Mouse (Mus musculus): ENCODE measurements around the gene Rbm28.

Gene Rbm28

GRCm38 (mm10) chr6:29137441-29137840 lies 27.4 kb downstream of the Rbm28 start:
- no peak for DNase-seq

GRCm38 (mm10) chr6:29133100-29133499 lies 31.7 kb downstream of the Rbm28 start:
- DNase-seq, result no peak

- DNase-seq, result no peak
Measured at GRCm38 (mm10) chr6:29126878-29127426, 37.9 kb downstream of the Rbm28 start.

- DNase-seq, result no peak
Measured at GRCm38 (mm10) chr6:29119990-29120389, 44.8 kb downstream of the Rbm28 start.

GRCm38 (mm10) chr6:29118963-29119362 lies 45.8 kb downstream of the Rbm28 start:
- no peak for DNase-seq

- no peak for DNase-seq
Measured at GRCm38 (mm10) chr6:29118231-29118630, 46.6 kb downstream of the Rbm28 start.

GRCm38 (mm10) chr6:29117417-29118104 lies 47.2 kb downstream of the Rbm28 start:
- no peak for DNase-seq

GRCm38 (mm10) chr6:29115756-29116155 lies 49.0 kb downstream of the Rbm28 start:
- DNase-seq, result no peak

- no peak for DNase-seq
Measured at GRCm38 (mm10) chr6:29111501-29111900, 53.3 kb downstream of the Rbm28 start.

GRCm38 (mm10) chr6:29108376-29108775 lies 56.4 kb downstream of the Rbm28 start:
- DNase-seq, result no peak

GRCm38 (mm10) chr6:29101248-29101864 lies 63.5 kb downstream of the Rbm28 start:
- no peak for DNase-seq

- DNase-seq, result no peak
Measured at GRCm38 (mm10) chr6:29100423-29100822, 64.4 kb downstream of the Rbm28 start.

GRCm38 (mm10) chr6:29099536-29100170 lies 65.2 kb downstream of the Rbm28 start:
- no peak for DNase-seq

GRCm38 (mm10) chr6:29092904-29093303 lies 71.9 kb downstream of the Rbm28 start:
- DNase-seq, result no peak

- no peak for DNase-seq
Measured at GRCm38 (mm10) chr6:29092234-29092633, 72.6 kb downstream of the Rbm28 start.

- no peak for DNase-seq
Measured at GRCm38 (mm10) chr6:29087921-29088709, 76.7 kb downstream of the Rbm28 start.

GRCm38 (mm10) chr6:29084401-29084800 lies 80.4 kb downstream of the Rbm28 start:
- DNase-seq, result no peak

GRCm38 (mm10) chr6:29082776-29083354 lies 81.9 kb downstream of the Rbm28 start:
- no peak for DNase-seq

- DNase-seq, result no peak
Measured at GRCm38 (mm10) chr6:29081826-29082363, 82.9 kb downstream of the Rbm28 start.

- no peak for DNase-seq
Measured at GRCm38 (mm10) chr6:29079291-29079690, 85.5 kb downstream of the Rbm28 start.

- DNase-seq, result no peak
Measured at GRCm38 (mm10) chr6:29074133-29074469, 90.7 kb downstream of the Rbm28 start.
